Mouse (Mus musculus): ENCODE results near the gene Gla.

- TF ChIP-seq CTCF (IDR thresholded peaks at IDR 0.05; ENCODE audit: low read depth) (no peak), EP300 (IDR thresholded peaks at IDR 0.05; ENCODE audit: low read depth) (no peak)
Observed at GRCm38 (mm10) chrX:134628200-134628599, 27.3 kb upstream of the Gla start.

Measured in heart, postnatal 0 days (tissue).